Mouse (Mus musculus): Measurements from ENCODE around the gene Hoxa13. TPM values are rescaled to one million over a fixed set of nuclear protein-coding genes. Genes with fewer than 3 reads are reported as not detected.
A peak's percentile ranks its signal among the peaks of the same experiment; 100 is the strongest.

The Hoxa13 gene
- polyA plus RNA-seq (2012; rRNA removed): 0.22 TPM in 1 of 2 replicates, not detected in the other

DNA sequence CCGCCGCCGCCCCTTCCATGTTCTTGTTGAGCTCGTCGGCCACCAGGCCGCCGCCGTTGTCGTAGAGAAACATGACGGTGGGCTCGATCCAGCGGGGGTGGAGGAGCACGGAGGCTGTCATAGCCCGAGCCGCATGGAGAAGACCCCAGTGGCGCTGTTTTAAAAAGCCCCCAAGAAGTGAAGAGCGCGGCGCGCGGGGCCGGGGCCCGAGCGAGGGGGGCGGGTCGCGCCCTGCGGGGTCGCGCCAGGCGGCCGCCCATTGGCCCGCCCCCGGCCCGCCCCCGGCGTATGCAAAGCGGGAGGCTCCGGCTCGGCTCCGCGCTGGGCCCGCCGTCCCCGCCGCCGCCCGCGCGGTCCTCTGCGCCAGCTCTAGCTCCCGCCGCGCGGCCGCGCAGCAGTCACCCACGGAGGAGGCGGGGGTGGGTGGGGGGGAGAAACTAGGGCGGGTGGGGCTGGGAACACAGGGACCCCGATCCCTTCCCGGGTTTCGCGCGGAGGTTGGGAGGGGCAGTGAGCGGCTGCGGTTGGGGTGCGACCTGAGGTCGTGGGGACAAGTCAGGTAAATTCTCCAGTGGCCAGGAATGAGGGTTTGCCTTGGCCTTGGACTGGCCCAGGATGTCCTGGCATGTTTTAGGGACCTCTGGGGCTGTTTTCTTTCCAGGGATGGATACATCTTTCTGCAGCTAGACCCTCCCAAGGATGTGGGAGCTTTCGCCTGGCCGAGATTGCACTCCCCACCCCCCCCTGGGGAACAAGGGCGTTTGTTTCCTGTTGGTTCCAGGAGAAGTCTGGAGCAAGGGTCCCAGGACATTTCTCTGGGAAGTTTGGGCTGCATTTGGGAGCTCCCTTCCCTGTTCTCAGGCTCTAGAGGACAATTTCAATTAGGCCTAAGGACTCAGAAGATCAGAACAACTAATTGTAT, at the start of gene Hoxa13:
Gene Hoxa13 (minus strand): TSS at position 227 of the 922 bp plus-strand sequence.
- WGBS: 3% methylated on average over 48 of the region's 72 CpGs

DNA sequence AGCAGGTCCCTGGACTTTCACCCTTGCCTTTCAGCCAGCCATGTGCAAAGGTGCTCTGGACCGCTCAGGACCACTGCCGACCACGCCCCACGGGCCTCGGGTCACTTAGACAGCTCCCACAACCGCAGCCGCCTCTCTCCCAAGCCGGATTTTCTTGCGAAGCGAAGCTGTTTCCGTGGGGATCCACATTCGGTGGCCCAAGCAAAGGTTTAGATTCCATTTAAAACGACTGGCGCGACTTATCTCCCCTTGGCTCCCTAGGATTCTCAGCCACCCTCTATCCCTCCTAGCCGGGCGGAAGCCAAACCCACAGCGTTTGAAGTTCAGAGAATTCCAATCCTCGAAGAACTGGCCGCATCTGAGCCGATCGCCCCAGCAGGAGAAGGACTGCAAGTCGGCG, 49.7 kb upstream of the Hoxa13 start:
- peaks cover 6% of the 10 kb centered on the region; the same call in 1 of the 2 replicates for H3K4me1 ChIP-seq (ENCODE audit: control insufficient read depth, insufficient read depth, low read length)
- 4% methylated on average over 24 of the region's 24 CpGs for WGBS
- H3K4me3 ChIP-seq (replicated peaks; ENCODE audit: extremely low read depth, low read depth, low read length): no peak overlapping the region
- TF ChIP-seq POLR2A (IDR thresholded peaks at IDR 0.05; ENCODE audit: borderline replicate concordance, extremely low read depth, low read depth, low read length): no peak
- no peak for TF ChIP-seq CTCF (IDR thresholded peaks at IDR 0.05; ENCODE audit: insufficient read depth, low read length)
- DNase-seq: no peak

More for the DNA sequence above, at the start of gene Hoxa13:
- no peak for TF ChIP-seq CTCF (IDR thresholded peaks at IDR 0.05; ENCODE audit: insufficient read depth, low read length)
- no peak for TF ChIP-seq POLR2A (IDR thresholded peaks at IDR 0.05; ENCODE audit: borderline replicate concordance, extremely low read depth, low read depth, low read length)
- Histone ChIP-seq H3K4me1 (ENCODE audit: control insufficient read depth, insufficient read depth, low read length) (peaks cover 3% of the 10 kb centered on the region; the same call in 1 of the 2 replicates), H3K4me3 (replicated peaks; ENCODE audit: extremely low read depth, low read depth, low read length) (no peak within 1 kb of the TSS)
- DNase-seq: no peak

DNA sequence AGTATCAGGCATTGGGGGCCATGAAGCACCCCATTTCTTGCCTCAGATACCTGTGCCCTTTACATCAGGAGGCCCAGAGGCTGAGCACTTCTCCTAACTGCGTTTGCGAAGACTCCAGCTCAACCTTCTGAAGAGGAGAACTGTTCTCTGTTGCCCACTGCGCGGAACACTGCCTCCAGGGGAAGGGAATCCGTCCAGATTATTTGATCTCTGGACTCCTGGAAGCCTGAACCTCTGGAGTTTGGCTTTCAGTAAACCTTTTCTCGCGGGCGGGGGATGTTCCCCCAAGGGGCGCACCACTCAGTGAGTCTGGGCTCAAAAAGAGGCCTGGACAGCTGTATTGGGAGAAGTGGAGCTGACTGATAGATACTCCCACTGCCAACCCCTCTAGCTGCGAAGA, 49.1 kb upstream of the Hoxa13 start:
- TF ChIP-seq CTCF (IDR thresholded peaks at IDR 0.05; ENCODE audit: insufficient read depth, low read length) (no peak), POLR2A (IDR thresholded peaks at IDR 0.05; ENCODE audit: borderline replicate concordance, extremely low read depth, low read depth, low read length) (no peak)
- DNase-seq: no peak
- peaks cover 6% of the 10 kb centered on the region; the same call in 1 of the 2 replicates for H3K4me1 ChIP-seq (ENCODE audit: control insufficient read depth, insufficient read depth, low read length)
- 38% methylated on average over 10 of the region's 10 CpGs for WGBS
- no peak overlapping the region for H3K4me3 ChIP-seq (replicated peaks; ENCODE audit: extremely low read depth, low read depth, low read length)

DNA sequence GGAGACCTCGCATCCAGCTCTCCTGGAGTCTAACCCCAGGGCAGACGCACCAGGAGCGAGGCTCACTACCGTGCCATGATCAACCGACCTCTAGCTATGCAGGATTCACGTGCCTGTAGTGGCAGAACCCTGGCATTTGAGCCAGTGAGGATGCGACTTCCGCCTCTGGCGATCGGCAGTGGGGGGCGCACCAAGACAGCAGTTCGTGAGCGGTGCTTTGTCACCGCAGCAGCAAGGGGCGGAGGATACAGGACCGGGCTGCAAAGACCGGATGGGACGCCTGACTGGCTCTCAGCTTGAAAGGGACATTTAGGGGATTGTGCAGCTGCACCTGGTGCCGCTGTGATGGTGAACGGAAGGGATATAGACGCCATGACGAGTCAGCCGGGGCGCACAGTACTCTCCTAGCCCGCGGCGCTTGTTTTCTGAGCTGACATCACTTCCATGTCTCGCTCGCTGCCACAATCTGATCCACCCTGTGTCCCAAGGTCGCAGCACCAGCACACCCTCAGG, 45.3 kb upstream of the Hoxa13 start:
- Histone ChIP-seq H3K4me3 (replicated peaks; ENCODE audit: extremely low read depth, low read depth, low read length) (peak overlapping the region; percentile 12), H3K4me1 (ENCODE audit: control insufficient read depth, insufficient read depth, low read length) (peaks cover 6% of the 10 kb centered on the region; the same call in 1 of the 2 replicates)
- 1% methylated on average over 30 of the region's 30 CpGs for WGBS
- no peak for DNase-seq
- peak; percentile 46; the same call in 1 of the 2 replicates for TF ChIP-seq CTCF (IDR thresholded peaks at IDR 0.05; ENCODE audit: insufficient read depth, low read length)
- no peak for TF ChIP-seq POLR2A (IDR thresholded peaks at IDR 0.05; ENCODE audit: borderline replicate concordance, extremely low read depth, low read depth, low read length)

DNA sequence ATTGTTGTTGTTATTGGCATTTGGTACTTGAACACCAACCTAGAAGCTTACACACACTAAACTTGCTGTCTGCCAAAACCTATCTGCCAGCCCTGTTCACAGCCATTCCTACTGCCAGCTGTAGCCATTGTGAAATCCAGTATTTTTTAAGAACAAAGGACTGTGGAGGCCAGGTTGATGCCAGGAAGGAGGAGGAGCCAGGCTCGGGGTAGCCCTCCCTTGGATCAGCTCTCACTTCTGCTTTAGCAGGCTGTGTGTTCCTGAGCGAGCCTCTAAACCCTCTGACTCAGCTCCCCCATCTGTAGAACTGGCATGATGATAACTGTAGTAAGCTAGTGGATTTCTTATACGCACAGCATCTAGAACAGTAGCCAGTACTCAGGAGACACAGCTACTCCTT, 42.7 kb upstream of the Hoxa13 start:
- no peak for DNase-seq
- WGBS: 45% methylated on average over 3 of the region's 3 CpGs
- TF ChIP-seq POLR2A (IDR thresholded peaks at IDR 0.05; ENCODE audit: borderline replicate concordance, extremely low read depth, low read depth, low read length) (no peak), CTCF (IDR thresholded peaks at IDR 0.05; ENCODE audit: insufficient read depth, low read length) (no peak)
- Histone ChIP-seq H3K4me1 (ENCODE audit: control insufficient read depth, insufficient read depth, low read length) (peaks cover 6% of the 10 kb centered on the region; the same call in 1 of the 2 replicates), H3K4me3 (replicated peaks; ENCODE audit: extremely low read depth, low read depth, low read length) (no peak overlapping the region)

DNA sequence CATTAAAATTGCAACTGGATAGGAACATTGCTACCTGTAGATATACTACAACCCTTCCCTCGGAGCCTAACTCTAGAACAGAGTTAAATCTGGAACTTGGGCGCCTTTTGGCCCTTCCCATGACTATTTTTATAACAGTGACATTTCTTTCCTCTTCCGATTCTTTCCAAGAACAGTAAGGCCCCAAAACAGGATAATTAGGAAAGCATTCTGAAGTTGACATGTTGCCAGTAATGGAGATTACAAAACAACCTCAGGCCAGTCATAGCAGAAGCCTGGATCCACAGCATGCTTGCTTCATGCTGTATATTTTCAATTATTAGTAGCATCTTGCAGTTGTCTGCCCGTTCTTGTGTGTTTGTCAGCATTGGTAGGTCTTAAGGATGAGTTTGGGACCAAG, 40.1 kb upstream of the Hoxa13 start:
- WGBS: 53% methylated on average over 4 of the region's 4 CpGs
- Histone ChIP-seq H3K4me3 (replicated peaks; ENCODE audit: extremely low read depth, low read depth, low read length) (no peak overlapping the region), H3K4me1 (ENCODE audit: control insufficient read depth, insufficient read depth, low read length) (peaks cover 2% of the 10 kb centered on the region; the same call in 1 of the 2 replicates)
- TF ChIP-seq CTCF (IDR thresholded peaks at IDR 0.05; ENCODE audit: insufficient read depth, low read length) (no peak), POLR2A (IDR thresholded peaks at IDR 0.05; ENCODE audit: borderline replicate concordance, extremely low read depth, low read depth, low read length) (no peak)
- no peak for DNase-seq

DNA sequence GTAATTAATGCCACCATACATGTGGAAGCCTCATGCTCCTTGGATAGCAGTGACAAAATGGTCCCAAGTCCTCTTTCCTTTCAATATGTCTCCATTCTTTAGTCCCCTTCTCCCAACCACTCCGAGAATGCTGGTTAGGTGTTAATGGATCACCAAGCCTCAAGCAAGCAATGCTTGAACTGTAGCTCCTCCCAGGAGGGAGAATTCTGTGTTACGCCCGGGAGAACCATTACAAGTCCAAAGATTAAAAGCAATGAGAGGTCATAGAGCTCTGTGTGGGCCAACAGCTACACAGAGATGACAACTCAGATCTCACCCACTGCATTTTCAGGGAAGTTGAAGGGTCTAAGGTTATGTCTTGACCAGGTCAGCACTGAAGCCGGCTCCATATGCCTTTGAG, 37.8 kb upstream of the Hoxa13 start:
- no peak for TF ChIP-seq CTCF (IDR thresholded peaks at IDR 0.05; ENCODE audit: insufficient read depth, low read length)
- no peak for TF ChIP-seq POLR2A (IDR thresholded peaks at IDR 0.05; ENCODE audit: borderline replicate concordance, extremely low read depth, low read depth, low read length)
- no peak for DNase-seq
- H3K4me1 ChIP-seq (ENCODE audit: control insufficient read depth, insufficient read depth, low read length): no peaks in the 10 kb centered on the region
- 78% methylated on average over 4 of the region's 4 CpGs for WGBS
- no peak overlapping the region for H3K4me3 ChIP-seq (replicated peaks; ENCODE audit: extremely low read depth, low read depth, low read length)

DNA sequence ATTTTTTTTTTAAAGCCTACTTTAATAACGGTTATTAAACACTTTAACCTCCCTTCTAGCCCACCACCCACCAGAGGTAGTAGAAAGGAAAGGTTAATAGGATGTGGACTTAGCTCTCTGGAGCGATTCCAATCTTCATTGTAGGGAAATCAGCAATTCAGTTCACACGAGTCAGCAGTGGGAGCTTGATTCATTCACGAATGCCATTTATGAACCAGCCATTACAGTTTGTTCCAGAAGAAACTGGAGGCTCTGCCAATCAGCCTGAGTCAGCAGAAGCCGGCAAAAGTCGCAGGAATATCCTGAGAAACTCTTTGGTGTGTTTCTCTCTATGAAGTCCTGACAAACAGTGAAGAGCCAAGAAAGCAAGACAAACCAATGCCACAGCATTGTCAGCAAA, 33.9 kb upstream of the Hoxa13 start:
- Histone ChIP-seq H3K4me3 (replicated peaks; ENCODE audit: extremely low read depth, low read depth, low read length) (no peak overlapping the region), H3K4me1 (ENCODE audit: control insufficient read depth, insufficient read depth, low read length) (peaks cover 5% of the 10 kb centered on the region; the same call in 1 of the 2 replicates)
- WGBS: 72% methylated on average over 6 of the region's 6 CpGs
- no peak for TF ChIP-seq POLR2A (IDR thresholded peaks at IDR 0.05; ENCODE audit: borderline replicate concordance, extremely low read depth, low read depth, low read length)
- TF ChIP-seq CTCF (IDR thresholded peaks at IDR 0.05; ENCODE audit: insufficient read depth, low read length): no peak
- no peak for DNase-seq

DNA sequence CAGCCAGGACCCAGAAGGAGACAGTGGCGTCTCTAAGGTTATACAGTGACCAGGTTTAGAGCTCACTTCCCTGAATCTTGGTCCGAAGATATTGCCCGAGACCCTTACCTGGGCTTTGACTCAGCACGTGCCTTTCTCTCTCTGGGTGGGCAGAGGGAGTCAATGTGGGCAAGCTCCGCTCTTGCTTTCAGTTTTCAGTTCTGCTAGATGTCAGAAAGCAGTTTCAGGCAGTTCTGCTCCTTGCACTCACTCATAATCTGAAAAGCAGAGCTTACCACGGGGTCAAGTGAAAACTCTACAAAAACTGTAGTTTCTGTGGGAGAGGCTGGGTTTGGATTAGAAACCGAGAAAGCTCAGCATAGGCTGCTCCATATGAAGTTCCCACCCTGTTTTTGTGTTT, 31.6 kb upstream of the Hoxa13 start:
- TF ChIP-seq CTCF (IDR thresholded peaks at IDR 0.05; ENCODE audit: insufficient read depth, low read length) (no peak), POLR2A (IDR thresholded peaks at IDR 0.05; ENCODE audit: borderline replicate concordance, extremely low read depth, low read depth, low read length) (no peak)
- WGBS: 75% methylated on average over 7 of the region's 7 CpGs
- H3K4me3 ChIP-seq (replicated peaks; ENCODE audit: extremely low read depth, low read depth, low read length): no peak overlapping the region
- peaks cover 5% of the 10 kb centered on the region; the same call in 1 of the 2 replicates for H3K4me1 ChIP-seq (ENCODE audit: control insufficient read depth, insufficient read depth, low read length)
- no peak for DNase-seq

All from lung, adult 2 months (tissue).